Mouse (Mus musculus) retina, adult 2 months (tissue): ENCODE results near the gene Abhd5.
A peak's percentile ranks its signal among the peaks of the same experiment; 100 is the strongest.

Source experiments
- DNase-seq: peaks from one replicate; pipeline ENCODE4 v3.0.0-alpha.2; 2012; ENCODE audit warnings: low read depth, low spot score

Gene Abhd5

DNA sequence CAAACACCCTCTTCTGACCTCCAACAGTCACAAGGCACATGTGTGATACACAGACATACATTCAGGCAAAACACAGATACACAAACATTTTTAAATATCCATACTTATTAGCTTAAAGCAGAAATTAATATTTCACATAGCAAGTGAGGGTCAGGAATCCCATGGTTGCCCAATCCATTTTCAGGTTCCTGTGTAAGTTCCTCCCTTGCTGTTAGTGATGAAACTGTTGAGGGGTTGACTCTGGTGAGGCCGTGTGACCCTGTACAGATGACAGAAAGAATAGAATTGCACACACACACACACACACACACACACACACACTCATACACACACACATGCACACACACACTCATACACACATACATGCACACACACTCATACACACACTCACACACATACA lies 63.2 kb downstream of the Abhd5 start:
- DNase-seq = no peak

- DNase-seq = no peak
Measured at GRCm38 (mm10) chr9:122415056-122415775, 63.8 kb downstream of the Abhd5 start.

- DNase-seq = no peak
Measured at GRCm38 (mm10) chr9:122416617-122417016, 65.2 kb downstream of the Abhd5 start.

- DNase-seq = no peak
Measured at GRCm38 (mm10) chr9:122420195-122420756, 68.9 kb downstream of the Abhd5 start.

DNA sequence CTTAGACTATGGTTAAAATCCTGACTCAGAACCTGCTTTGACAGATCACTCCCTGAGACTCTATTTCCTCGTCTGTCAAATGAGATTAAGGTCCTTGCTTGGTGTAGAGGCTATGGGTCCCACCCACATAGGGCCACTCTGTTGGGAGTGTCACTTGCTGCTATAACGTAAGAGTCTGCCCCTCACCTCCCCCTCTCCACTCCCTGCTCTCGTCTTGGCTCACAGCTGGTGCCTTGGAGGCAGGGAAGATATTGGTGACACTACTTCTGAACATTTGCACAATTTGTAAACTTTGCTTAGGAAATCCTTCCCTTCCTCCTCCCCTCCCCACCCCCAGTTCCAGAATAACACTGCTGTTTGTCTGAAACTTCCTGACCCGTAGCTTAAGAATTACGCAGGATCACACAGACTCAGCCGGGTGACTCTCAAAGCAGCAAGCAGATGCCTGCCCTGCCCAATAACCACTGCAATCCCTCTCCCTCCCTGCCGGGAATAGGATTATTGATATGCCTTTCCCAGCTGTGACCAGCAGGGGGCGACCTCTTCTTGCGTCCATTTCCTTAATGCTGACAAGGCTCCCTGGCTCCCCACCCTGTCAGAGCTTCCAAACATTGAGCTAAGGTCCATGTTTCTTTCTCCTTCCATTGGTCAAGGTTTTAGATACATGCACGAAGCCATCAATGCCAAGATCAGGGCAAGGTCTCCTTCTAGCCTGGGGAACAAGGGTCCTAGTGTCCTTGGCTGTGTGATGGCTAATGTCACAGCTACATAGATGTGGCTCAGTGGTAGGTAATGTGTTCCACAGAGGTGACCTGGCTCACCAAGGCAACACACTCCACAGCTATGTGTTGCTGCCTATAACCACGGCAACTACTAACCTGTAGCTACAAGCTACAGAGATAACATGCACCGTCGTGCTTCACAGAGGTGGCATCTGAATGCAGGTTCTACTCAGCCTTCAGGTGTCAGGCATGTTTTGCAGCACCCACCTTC lies 69.7 kb downstream of the Abhd5 start:
- peak; percentile 59 for DNase-seq

- no peak for DNase-seq
Measured at GRCm38 (mm10) chr9:122421911-122422310, 70.5 kb downstream of the Abhd5 start.

DNA sequence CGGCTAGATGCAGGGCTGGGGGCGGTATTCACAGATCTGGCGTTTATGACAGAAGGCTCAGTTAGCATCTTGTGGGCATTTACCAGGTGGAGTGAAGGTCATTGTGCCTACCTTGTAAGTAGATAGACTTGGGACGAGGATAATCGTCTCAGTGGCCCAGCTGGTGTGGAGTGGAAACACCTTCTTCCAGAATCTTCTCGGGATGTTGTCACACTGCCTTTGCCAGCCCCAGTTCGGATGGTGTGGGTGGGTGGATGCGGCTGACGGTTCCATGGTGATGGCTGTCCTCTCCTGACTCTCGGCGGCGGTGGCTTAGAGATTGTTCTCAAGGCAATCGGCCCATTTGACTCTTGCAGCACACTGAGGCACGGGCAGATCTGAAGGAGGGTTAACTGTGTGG lies 71.3 kb downstream of the Abhd5 start:
- no peak for DNase-seq

DNA sequence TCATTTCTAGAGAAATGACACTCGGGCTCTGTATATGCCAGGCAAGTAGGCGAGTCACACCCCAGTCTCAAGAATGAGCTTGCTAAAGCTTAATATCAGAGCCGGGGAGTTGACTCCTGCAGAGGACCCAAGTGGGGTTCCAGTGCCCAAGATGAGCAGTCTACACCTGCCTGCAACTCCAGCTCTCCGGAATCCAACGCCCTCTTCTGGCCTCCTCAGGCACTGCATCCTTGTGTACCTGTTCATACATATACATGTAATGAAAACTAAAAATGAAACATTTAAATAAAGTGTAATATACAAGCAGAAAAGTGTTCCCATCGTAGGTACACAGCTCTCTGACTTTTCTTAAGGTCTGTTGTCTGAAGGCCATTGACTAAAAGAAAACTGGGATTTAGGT lies 71.7 kb downstream of the Abhd5 start:
- DNase-seq = no peak

GRCm38 (mm10) chr9:122424941-122425608 lies 73.7 kb downstream of the Abhd5 start:
- DNase-seq = no peak

- no peak for DNase-seq
Measured at GRCm38 (mm10) chr9:122429058-122429649, 77.7 kb downstream of the Abhd5 start.

- no peak for DNase-seq
Measured at GRCm38 (mm10) chr9:122429685-122430084, 78.3 kb downstream of the Abhd5 start.
